Mouse (Mus musculus) olfactory bulb, adult 2 months (tissue): ENCODE measurements around the gene Nsdhl.

Experiments
- CTCF ChIP-seq: fragments of 200-500 bp; IDR thresholded peaks from 2 replicates; pipeline ENCODE4 v1.5.1; 2012; ENCODE audit warnings: low read depth, mild to moderate bottlenecking, low read length, moderate library complexity; ENCODE audit not compliant: insufficient read depth
- POLR2A ChIP-seq: fragments of 200-500 bp; IDR thresholded peaks from 2 replicates; pipeline ENCODE4 v1.6.1; 2012; ENCODE audit warnings: mild to moderate bottlenecking, low read depth, low read length, moderate library complexity; ENCODE audit not compliant: insufficient read depth

DNA sequence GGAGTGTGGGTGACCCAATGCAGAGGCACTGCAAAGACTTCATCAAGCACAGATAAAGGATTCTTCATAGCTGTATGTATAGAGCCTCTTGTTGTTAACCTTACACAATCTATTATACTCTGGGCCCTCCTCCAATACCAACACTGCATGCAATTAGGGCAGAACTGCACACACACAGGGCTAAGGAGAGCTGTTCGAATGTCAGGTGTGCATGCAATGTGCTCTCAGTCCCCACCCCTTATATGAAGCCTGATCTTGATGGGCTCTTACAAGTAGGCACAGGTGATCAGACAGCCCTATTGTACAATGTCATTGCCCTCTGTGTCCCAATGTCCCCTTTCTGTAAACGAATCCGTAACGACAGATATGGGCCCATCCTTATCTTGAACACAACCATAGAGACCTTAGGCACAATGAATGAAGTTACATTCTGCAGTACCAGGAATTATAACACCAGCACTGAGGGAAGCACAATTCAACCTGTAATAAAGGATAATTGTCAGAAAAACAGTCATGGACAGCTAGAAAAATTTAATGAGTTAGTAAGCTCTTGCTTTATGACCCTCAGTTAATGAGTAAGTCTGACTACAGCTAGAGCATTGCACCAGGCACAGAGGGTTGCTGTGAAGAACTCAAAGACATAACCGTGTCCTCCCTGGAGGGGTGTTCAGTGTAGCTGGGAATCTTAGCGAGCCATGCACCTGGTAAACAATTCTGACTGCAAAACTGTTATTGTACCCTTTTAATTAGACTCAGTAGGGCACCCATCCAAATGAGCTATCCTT is 10.5 kb upstream of the Nsdhl start:
- TF ChIP-seq CTCF: no peak
- TF ChIP-seq POLR2A: no peak
